Mouse (Mus musculus): Measurements from ENCODE around the gene Ces1a.

Gene Ces1a

DNA sequence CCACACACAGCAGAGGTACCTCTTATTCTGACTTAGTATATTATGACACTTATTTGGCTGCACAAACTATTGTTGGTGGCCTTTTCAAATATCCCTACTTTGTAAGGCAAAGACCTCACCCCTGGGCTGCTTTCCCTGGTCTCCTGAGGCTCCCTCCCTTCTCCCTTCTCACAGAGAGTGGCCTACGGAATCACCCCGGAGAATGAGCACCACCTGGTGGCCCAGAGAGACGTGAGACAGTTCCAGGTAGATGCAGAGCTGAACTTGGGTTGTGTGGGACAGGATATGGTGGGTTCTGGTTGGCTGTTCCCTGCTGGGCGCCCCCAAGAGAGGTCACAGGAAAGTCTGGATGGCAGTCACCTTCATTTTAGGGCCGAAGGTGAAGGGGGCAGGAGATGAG lies 51.2 kb downstream of the Ces1a start:
- DNase-seq (ENCODE audit: low read depth, low spot score): peak; percentile 50

- peak; percentile 62 for DNase-seq (ENCODE audit: low read depth, low spot score)
Measured at GRCm38 (mm10) chr8:92984376-92984775, 63.6 kb downstream of the Ces1a start.

- no peak for DNase-seq (ENCODE audit: low read depth, low spot score)
Measured at GRCm38 (mm10) chr8:92982491-92982890, 65.5 kb downstream of the Ces1a start.

GRCm38 (mm10) chr8:92976656-92977055 lies 71.3 kb downstream of the Ces1a start:
- DNase-seq (ENCODE audit: low read depth, low spot score): no peak

DNA sequence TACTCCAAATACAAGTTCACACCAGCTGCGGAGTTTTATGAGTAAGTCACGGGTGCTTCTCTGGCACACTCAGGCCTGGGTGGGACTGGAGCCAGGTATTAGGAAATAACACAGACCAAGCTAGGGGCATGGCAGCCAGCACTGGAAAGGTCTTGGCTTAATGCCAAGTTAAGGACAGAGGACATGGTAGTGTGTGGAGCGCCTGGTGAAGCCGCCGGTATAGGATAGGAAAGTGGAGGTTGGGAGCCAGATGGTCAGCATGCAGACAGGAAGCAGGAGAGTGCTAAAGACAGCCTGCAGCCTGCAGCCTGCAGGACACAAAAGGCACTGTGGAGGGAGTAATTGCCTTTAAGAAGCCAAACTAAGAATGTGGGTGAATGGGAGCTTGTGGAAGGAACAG lies 75.0 kb downstream of the Ces1a start:
- peak; percentile 36 for DNase-seq (ENCODE audit: low read depth, low spot score)

Data from brain, adult 2 months (tissue).